Mouse (Mus musculus) testis, adult 10 weeks (tissue): ENCODE measurements around the gene Sycp2. TPM values are rescaled to one million over a fixed set of nuclear protein-coding genes. Genes with fewer than 3 reads are reported as not detected.

Experiments
- polyA plus RNA-seq: library from polyadenylated mRNA; stranded (reverse); fragments of 350-450 nt; fragmentation: Illumina TruSeq; extraction: RNeasy Lipid Tissue Mini Kit (QIAGEN cat#74804); gene quantifications from one replicate; pipeline ENCODE4 v1.2.3, GENCODE M21; 2014; ENCODE audit warnings: low read depth, low replicate concordance

Gene Sycp2
- polyA plus RNA-seq: 493 TPM

GRCm38 (mm10) chr2:178407053-178407815 is at the start of gene Sycp2:
Gene Sycp2, minus strand, starts transcription at chr2:178407685.

GRCm38 (mm10) chr2:178430231-178430630 is 22.7 kb upstream of the Sycp2 start, which contains the start of gene Cdh26:
Gene Cdh26, plus strand, starts transcription at chr2:178430531.

GRCm38 (mm10) chr2:178414261-178415149 is 7.0 kb upstream of the Sycp2 start, which contains the start of the genes Ppp1r3d and Fam217b:
Gene Ppp1r3d, minus strand, starts transcription at chr2:178414472.
Gene Fam217b, plus strand, starts transcription at chr2:178414524.

Other genes starting within 250 kb of the Sycp2 start
- gene Ppp1r3d, start 6.8 kb upstream of the Sycp2 start, polyA plus RNA-seq: 0.56 TPM
- 6.6 TPM for gene Fam217b, start 6.8 kb upstream of the Sycp2 start, polyA plus RNA-seq
- gene Cdh26, start 22.8 kb upstream of the Sycp2 start, polyA plus RNA-seq: 1.3 TPM